In the genomic region with DNA sequence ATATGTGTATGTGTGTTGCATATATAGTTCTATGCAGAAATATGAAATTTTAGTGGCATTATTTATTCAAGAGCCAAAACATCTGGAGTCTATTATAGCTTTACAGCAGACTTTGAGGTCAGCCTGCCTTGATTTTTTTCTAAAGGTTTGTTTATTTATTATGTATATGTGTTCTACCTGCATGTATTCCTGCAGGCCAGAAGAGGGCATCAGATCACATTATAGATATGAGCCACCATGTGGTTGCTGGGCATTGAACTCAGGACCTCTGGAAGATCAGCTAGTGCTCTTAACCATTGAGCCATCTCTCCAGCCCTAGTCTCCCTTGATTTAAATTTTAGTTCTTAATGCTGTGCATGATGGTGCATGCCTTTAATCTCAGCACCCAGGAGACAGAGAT, we compare ENCODE assay signal across 22 mouse cellular contexts. TPM values are rescaled to one million over a fixed set of nuclear protein-coding genes. Genes with fewer than 3 reads are reported as not detected.
A peak's percentile ranks its signal among the peaks of the same experiment; 100 is the strongest.
DNase-seq lines count a peak whose midpoint lies in the region; ATAC-seq and TF ChIP-seq lines count a peak whose summit lies in the region.
"Had no signal": no experiment of that assay in that cellular context is flagged by ENCODE, and none has a peak within 500 bp of the region (broad histone marks: within the 10 kb centered on the region; RNA-seq: fewer than 3 reads in every experiment).

No protein-coding gene starts in this region.

- peaks cover 74 to 93% of the 10 kb centered on the region in 2 experiments for H3K36me3 ChIP-seq in CH12.LX (replicated peaks in 1 of 2; ENCODE audit: control insufficient read depth in 1 of 2, insufficient read depth in 1 of 2, low read length in 1 of 2)
- H3K36me3 ChIP-seq in splenic B cell, adult 2 months (ENCODE audit: control insufficient read depth, insufficient read depth, low read length, poor library complexity, severe bottlenecking) = peaks cover 33% of the 10 kb centered on the region

- H3K9ac ChIP-seq in CH12.LX (ENCODE audit: insufficient read depth, low read depth) = no peak overlapping the region
- H3K9ac ChIP-seq: embryonic facial prominence, embryonic 15.5 days; forebrain, postnatal 0 days; heart, embryonic 13.5 days; hindbrain, embryonic 15.5 days; midbrain, embryonic 12.5 days; stomach, embryonic 15.5 days had no signal

- H3K27ac ChIP-seq in left cerebral cortex, adult 2 months = no peak overlapping the region
- no peak overlapping the region for H3K27ac ChIP-seq in CH12.LX (ENCODE audit: insufficient read depth, low read depth)
- H3K27ac ChIP-seq: embryonic facial prominence, embryonic 15.5 days; heart, embryonic 13.5 days; hindbrain, embryonic 15.5 days; limb, embryonic 10.5 days; midbrain, embryonic 12.5 days; stomach, embryonic 15.5 days had no signal

- no peaks in the 10 kb centered on the region for H3K27me3 ChIP-seq in CH12.LX (replicated peaks)
- no peaks in the 10 kb centered on the region for H3K27me3 ChIP-seq in splenic B cell, adult 2 months (ENCODE audit: control insufficient read depth, insufficient read depth, low read length, poor library complexity, severe bottlenecking)
- H3K27me3 ChIP-seq: embryonic facial prominence, embryonic 15.5 days; heart, embryonic 13.5 days; hindbrain, embryonic 15.5 days; midbrain, embryonic 12.5 days; stomach, embryonic 15.5 days had no signal

- peaks cover 10% of the 10 kb centered on the region for H3K79me2 ChIP-seq in CH12.LX (replicated peaks; ENCODE audit: control insufficient read depth, extremely low read depth, insufficient read depth, poor library complexity, severe bottlenecking)

- no peaks in the 10 kb centered on the region for H3K9me3 ChIP-seq in CH12.LX (replicated peaks; ENCODE audit: low read length)
- H3K9me3 ChIP-seq: embryonic facial prominence, embryonic 15.5 days; heart, embryonic 13.5 days; hindbrain, embryonic 15.5 days; limb, embryonic 10.5 days; midbrain, embryonic 12.5 days; stomach, embryonic 15.5 days had no signal

- H3K4me1 ChIP-seq in CH12.LX (ENCODE audit: control insufficient read depth in 1 of 2, insufficient read depth in 2 of 2) = no peaks in the 10 kb centered on the region
- H3K4me1 ChIP-seq: embryonic facial prominence, embryonic 15.5 days; heart, embryonic 13.5 days; hindbrain, embryonic 15.5 days; limb, embryonic 10.5 days; midbrain, embryonic 12.5 days; stomach, embryonic 15.5 days had no signal

- no peak for TF ChIP-seq POLR2A in CH12.LX (IDR thresholded peaks at IDR 0.05; ENCODE audit: low read depth, low read length)

- no peak for ATAC-seq in CD4-positive, CD25-positive, alpha-beta regulatory T cell, adult 4 months
- ATAC-seq: forebrain, postnatal 0 days had no signal

- TF ChIP-seq EP300 in CH12.LX (IDR thresholded peaks at IDR 0.05; ENCODE audit: low read length) = no peak

- in situ Hi-C loops in CH12.LX (cut with MboI; ENCODE audit: low pct_ligation_motif_present, low pct_unique_long_range_greater_than_20kb, low sequenced_read_pairs) = no loop called here

- no peak overlapping the region for H3K4me3 ChIP-seq in left cerebral cortex, adult 2 months
- H3K4me3 ChIP-seq in CH12.LX (replicated peaks in 1 of 3; ENCODE audit: low read depth in 2 of 3, low read length in 2 of 3, poor library complexity in 1 of 3) = no peak overlapping the region
- H3K4me3 ChIP-seq: embryonic facial prominence, embryonic 15.5 days; heart, embryonic 13.5 days; hindbrain, embryonic 15.5 days; limb, embryonic 10.5 days; midbrain, embryonic 12.5 days; myocyte; stomach, embryonic 15.5 days had no signal

- H3K4me2 ChIP-seq in CH12.LX (ENCODE audit: insufficient read depth, low read depth, poor library complexity, severe bottlenecking) = no peak overlapping the region
- H3K4me2 ChIP-seq: embryonic facial prominence, embryonic 15.5 days; heart, embryonic 13.5 days; hindbrain, embryonic 15.5 days; midbrain, embryonic 12.5 days; stomach, embryonic 15.5 days had no signal

- peak; percentile 30 for TF ChIP-seq CTCF in left cerebral cortex, adult 2 months (IDR thresholded peaks at IDR 0.05)
- TF ChIP-seq CTCF in CH12.LX (conservative IDR thresholded peaks at IDR 0.05 in 1 of 2, IDR thresholded peaks at IDR 0.05 in 1 of 2; ENCODE audit: low read depth in 2 of 2, low read length in 2 of 2) = peak in 1 of 2 experiments; percentile 50; a peak in 2 of 4 replicates

- dilution Hi-C loops in CH12.LX (cut with MboI; ENCODE audit: extremely low pct_ligation_motif_present, extremely low pct_unique_long_range_greater_than_20kb, low sequenced_read_pairs) = no loop called here

- DNase-seq in CD4-positive, CD25-positive, alpha-beta regulatory T cell, adult 2 months (ENCODE audit: low read depth, low spot score) = peak; percentile 25
- DNase-seq in left cerebral cortex, adult 2 months (ENCODE audit: extremely low spot score in 1 of 2, low spot score in 2 of 2) = no peak
- no peak for DNase-seq in left cerebral cortex, adult 9 months (ENCODE audit: low spot score in 2 of 2)
- no peak for DNase-seq in CH12.LX (ENCODE audit: extremely low read depth)
- DNase-seq in splenic B cell, adult 2 months (ENCODE audit: low read depth, low spot score) = peak; percentile 28
- DNase-seq in lung, adult 18-20 months = no peak
- DNase-seq in adrenal gland, adult 18-20 months (ENCODE audit: low spot score in 2 of 2) = no peak
- DNase-seq: cerebellum, adult 18-20 months; cerebellum, postnatal 36 days; forebrain, postnatal 0 days; heart, postnatal 36 days; kidney, adult 18-20 months; kidney, postnatal 14 days; thymus, adult 2 months had no signal

- intact Hi-C loops in left cerebral cortex, adult 2 months (cut with DNase I) = no loop called here

- TF ChIP-seq RAD21 in CH12.LX (IDR thresholded peaks at IDR 0.05; ENCODE audit: low read depth, low read length) = no peak; the same call in none of the 2 replicates

TF ChIP-seq in CH12.LX, 34 proteins besides CTCF, POLR2A, EP300 and RAD21:
- TF ChIP-seq SMC3 (IDR thresholded peaks at IDR 0.05; ENCODE audit: low read depth, low read length) (0 out of 2 replicates have a peak, but pooled peaks have one; percentile 15), NRF1 (IDR thresholded peaks at IDR 0.05; ENCODE audit: low read depth, low read length) (no peak), MYC (IDR thresholded peaks at IDR 0.05; ENCODE audit: low read depth, low read length) (peak; percentile 66)

RNA-seq across cellular contexts. Expression of gene Nde1, which starts 15.4 kb away (rescaled TPM):
- 100 to 1,000 TPM in 1 of 2 experiments, 10 to 100 TPM in 1; 83.0 to 129 TPM for polyA plus RNA-seq in CD4-positive, CD25-positive, alpha-beta regulatory T cell, adult 4 months (2017; shearing (Covaris generic))
- total RNA-seq in left cerebral cortex, adult 2 months (2021) = 10 to 100 TPM; 15.9 to 19.1 TPM
- total RNA-seq in CH12.LX (2012; rRNA removed) (65.0 and 84.8 TPM in 2 replicates), CH12.LX (2014; rRNA removed) (62.1 and 68.6 TPM in 2 replicates)
- 104 and 110 TPM in 2 replicates for polyA plus RNA-seq in CH12.LX (2012; ENCODE audit: insufficient read length, low read depth)
- total RNA-seq in adrenal gland, adult 18-20 months (2021) = 10 to 100 TPM; 37.1 to 39.2 TPM

RNA-seq across cellular contexts. Expression of gene Marf1, which starts 15.4 kb away (rescaled TPM):
- polyA plus RNA-seq in CD4-positive, CD25-positive, alpha-beta regulatory T cell, adult 4 months (2017; shearing (Covaris generic)) = 10 to 100 TPM; 24.5 to 30.0 TPM
- 100 to 1,000 TPM; 162 TPM for total RNA-seq in left cerebral cortex, adult 2 months (2021)
- total RNA-seq in CH12.LX (2012; rRNA removed) = 22.0 and 26.7 TPM in 2 replicates
- total RNA-seq in CH12.LX (2014; rRNA removed) = 19.7 and 19.9 TPM in 2 replicates
- polyA plus RNA-seq in CH12.LX (2012; ENCODE audit: insufficient read length, low read depth) = 24.5 and 28.1 TPM in 2 replicates
- 100 to 1,000 TPM; 124 to 141 TPM for total RNA-seq in adrenal gland, adult 18-20 months (2021)

Comparison
In these comparisons a context has a peak if more than half of its experiments do, and no peak if none do; other contexts are left out.
1. DNase-seq: peak in CD4-positive, CD25-positive, alpha-beta regulatory T cell, adult 2 months (single experiment) and splenic B cell, adult 2 months (single experiment); none in left cerebral cortex, adult 2 months (0 of 2), left cerebral cortex, adult 9 months (0 of 2), CH12.LX (single experiment), lung, adult 18-20 months (0 of 2) and adrenal gland, adult 18-20 months (0 of 2).
2. RNA of gene Marf1, which starts 15.4 kb away (total RNA-seq): 162 TPM in left cerebral cortex, adult 2 months and 124 to 141 TPM in adrenal gland, adult 18-20 months; 19.7 to 26.7 TPM in CH12.LX; every median in the first group is over 4 times any median in the second.